Mouse (Mus musculus): Measurements from ENCODE around the gene Rai14. TPM values are rescaled to one million over a fixed set of nuclear protein-coding genes. Genes with fewer than 3 reads are reported as not detected.

Rai14 gene
- total and polyA plus RNA-seq, 3 experiments = not detected

DNA sequence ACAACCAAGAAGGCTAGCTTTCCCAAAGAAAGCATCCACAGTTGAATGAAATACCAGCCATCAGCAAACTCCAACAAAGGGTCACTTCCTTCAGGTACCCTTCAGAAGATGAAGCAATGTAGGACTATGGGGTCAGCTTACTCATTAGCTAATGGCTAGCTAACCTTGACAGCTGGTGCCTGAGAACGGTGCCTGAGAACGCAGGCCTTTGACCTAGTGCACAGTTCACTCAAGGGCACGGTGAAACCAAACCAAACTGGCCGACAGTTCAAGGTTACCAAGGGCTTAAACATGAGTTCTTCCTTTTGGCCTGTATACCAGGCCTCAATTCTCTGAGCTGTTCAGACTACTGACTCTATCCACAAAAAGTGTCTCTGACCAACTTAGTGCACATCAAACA, 81.0 kb downstream of the Rai14 start:
- H3K36me3 ChIP-seq (ENCODE audit: control insufficient read depth in 1 of 2, insufficient read depth in 2 of 2, low read length in 2 of 2) = no peaks in the 10 kb centered on the region
- no peaks in the 10 kb centered on the region for H3K79me2 ChIP-seq (ENCODE audit: control insufficient read depth, insufficient read depth, low read length, poor library complexity)
- H3K27me3 ChIP-seq (ENCODE audit: control insufficient read depth in 1 of 2, insufficient read depth in 2 of 2, low read length in 2 of 2) = no peaks in the 10 kb centered on the region
- no peak overlapping the region for H3K9ac ChIP-seq (ENCODE audit: control insufficient read depth, low read depth, low read length, poor library complexity, severe bottlenecking)
- H3K4me1 ChIP-seq (ENCODE audit: control insufficient read depth in 1 of 2, insufficient read depth in 2 of 2, low read length in 2 of 2) = no peaks in the 10 kb centered on the region
- H3K9me3 ChIP-seq (replicated peaks; ENCODE audit: insufficient read depth, low read length) = no peaks in the 10 kb centered on the region
- no peak overlapping the region for H3K27ac ChIP-seq (ENCODE audit: control insufficient read depth, low read depth, low read length)
- TF ChIP-seq CHD1 (IDR thresholded peaks at IDR 0.05; ENCODE audit: low read depth, low read length) = no peak
- no peak for TF ChIP-seq NRF1 (IDR thresholded peaks at IDR 0.05; ENCODE audit: insufficient read depth, low read depth, low read length, poor library complexity, severe bottlenecking)
- no peak for TF ChIP-seq UBTF (IDR thresholded peaks at IDR 0.05; ENCODE audit: borderline replicate concordance, insufficient read depth, low read depth, low read length)
- TF ChIP-seq POLR2A (IDR thresholded peaks at IDR 0.05; ENCODE audit: control insufficient read depth in 1 of 2, insufficient read depth in 1 of 2, low read depth in 1 of 2, low read length in 2 of 2, poor library complexity in 1 of 2) = no peak
- TF ChIP-seq ZNF384 (IDR thresholded peaks at IDR 0.05; ENCODE audit: low read depth, low read length) = no peak
- no peak for TF ChIP-seq TAL1 (IDR thresholded peaks at IDR 0.05; ENCODE audit: low read length)
- no peak for TF ChIP-seq MAFK (IDR thresholded peaks at IDR 0.05; ENCODE audit: borderline replicate concordance, low read depth, low read length)
- no peak for TF ChIP-seq HCFC1 (IDR thresholded peaks at IDR 0.05; ENCODE audit: low read depth, low read length)
- no peak for DNase-seq (ENCODE audit: low read depth, low spot score)
- H3K4me3 ChIP-seq (ENCODE audit: control insufficient read depth in 1 of 2, insufficient read depth in 1 of 2, low read depth in 2 of 2, low read length in 2 of 2) = no peak overlapping the region

DNA sequence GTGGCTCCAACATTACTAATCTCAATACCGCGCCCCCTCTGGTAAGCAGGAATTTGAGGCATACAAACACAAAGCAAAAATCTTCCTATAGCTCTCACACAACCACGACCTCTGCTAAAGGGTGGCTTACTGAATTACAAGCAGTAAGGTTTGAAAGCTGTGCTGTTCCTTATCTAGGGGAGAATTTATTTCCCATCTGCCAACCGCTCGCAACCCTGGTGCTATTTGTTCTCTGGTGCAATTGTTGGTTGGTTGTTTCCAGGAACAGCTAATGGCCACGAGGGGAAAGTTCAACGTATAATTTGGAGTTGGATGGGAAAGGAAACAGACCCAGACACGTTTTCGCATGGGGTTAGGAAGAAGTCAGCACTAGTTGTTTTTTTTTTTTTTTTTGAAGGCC, 81.8 kb downstream of the Rai14 start:
- Histone ChIP-seq H3K4me3 (ENCODE audit: control insufficient read depth in 1 of 2, insufficient read depth in 1 of 2, low read depth in 2 of 2, low read length in 2 of 2) (no peak overlapping the region), H3K9ac (ENCODE audit: control insufficient read depth, low read depth, low read length, poor library complexity, severe bottlenecking) (no peak overlapping the region), H3K9me3 (replicated peaks; ENCODE audit: insufficient read depth, low read length) (no peaks in the 10 kb centered on the region), H3K27me3 (ENCODE audit: control insufficient read depth in 1 of 2, insufficient read depth in 2 of 2, low read length in 2 of 2) (no peaks in the 10 kb centered on the region), H3K4me1 (ENCODE audit: control insufficient read depth in 1 of 2, insufficient read depth in 2 of 2, low read length in 2 of 2) (no peaks in the 10 kb centered on the region), H3K36me3 (ENCODE audit: control insufficient read depth in 1 of 2, insufficient read depth in 2 of 2, low read length in 2 of 2) (no peaks in the 10 kb centered on the region), H3K27ac (ENCODE audit: control insufficient read depth, low read depth, low read length) (no peak overlapping the region), H3K79me2 (ENCODE audit: control insufficient read depth, insufficient read depth, low read length, poor library complexity) (no peaks in the 10 kb centered on the region)
- TF ChIP-seq USF2 (IDR thresholded peaks at IDR 0.05; ENCODE audit: borderline replicate concordance in 1 of 2, insufficient read depth in 1 of 2, low read depth in 1 of 2, low read length in 2 of 2) = no peak
- TF ChIP-seq CHD1 (IDR thresholded peaks at IDR 0.05; ENCODE audit: low read depth, low read length) = no peak
- TF ChIP-seq TAL1 (IDR thresholded peaks at IDR 0.05; ENCODE audit: low read length) = no peak
- TF ChIP-seq NRF1 (IDR thresholded peaks at IDR 0.05; ENCODE audit: insufficient read depth, low read depth, low read length, poor library complexity, severe bottlenecking) = no peak
- no peak for TF ChIP-seq GATA1 (IDR thresholded peaks at IDR 0.05; ENCODE audit: low read depth, low read length)
- no peak for TF ChIP-seq ZMIZ1 (IDR thresholded peaks at IDR 0.05; ENCODE audit: low read depth, low read length)
- no peak for TF ChIP-seq POLR2A (IDR thresholded peaks at IDR 0.05; ENCODE audit: control insufficient read depth in 1 of 2, insufficient read depth in 1 of 2, low read depth in 1 of 2, low read length in 2 of 2, poor library complexity in 1 of 2)
- no peak for TF ChIP-seq MAFK (IDR thresholded peaks at IDR 0.05; ENCODE audit: borderline replicate concordance, low read depth, low read length)
- TF ChIP-seq E2F4 (IDR thresholded peaks at IDR 0.05; ENCODE audit: borderline replicate concordance, low read depth, low read length) = no peak
- no peak for TF ChIP-seq SIN3A (IDR thresholded peaks at IDR 0.05; ENCODE audit: low read length)
- TF ChIP-seq MAX (IDR thresholded peaks at IDR 0.05; ENCODE audit: low read length) = no peak
- TF ChIP-seq HCFC1 (IDR thresholded peaks at IDR 0.05; ENCODE audit: low read depth, low read length) = no peak
- TF ChIP-seq NELFE (IDR thresholded peaks at IDR 0.05; ENCODE audit: low read depth, low read length) = no peak
- TF ChIP-seq BHLHE40 (IDR thresholded peaks at IDR 0.05; ENCODE audit: borderline replicate concordance, low read depth, low read length) = no peak
- no peak for TF ChIP-seq MYC (IDR thresholded peaks at IDR 0.05; ENCODE audit: low read depth, low read length)
- TF ChIP-seq RCOR1 (IDR thresholded peaks at IDR 0.05; ENCODE audit: low read depth, low read length) = no peak
- no peak for DNase-seq (ENCODE audit: low read depth, low spot score)

Data from MEL (cell line).